Mouse (Mus musculus): ENCODE measurements at regions not wholly inside any gene's neighbourhood (a gene's known extent, or its start where the extent isn't known, plus 50 kb on each side); places are given as distances from the start of the nearest gene placed in this dataset.

- Histone ChIP-seq H3K4me2 (replicated peaks) (no peak overlapping the region), H3K27me3 (no peaks in the 10 kb centered on the region), H3K4me1 (no peaks in the 10 kb centered on the region), H3K4me3 (no peak overlapping the region), H3K36me3 (no peaks in the 10 kb centered on the region), H3K27ac (replicated peaks) (no peak overlapping the region), H3K9ac (replicated peaks) (no peak overlapping the region), H3K9me3 (no peaks in the 10 kb centered on the region)
- 69% methylated on average over 6 of the region's 6 CpGs for WGBS
- no peak for ATAC-seq (ENCODE audit: low FRiP score, low read depth)
These were observed 289.5 kb upstream of the Slit2 start for GRCm38 (mm10) chr5:47693478-47693877.

GRCm38 (mm10) chr5:47693921-47694320 lies 289.0 kb upstream of the Slit2 start:
- Histone ChIP-seq H3K27me3 (no peaks in the 10 kb centered on the region), H3K9ac (replicated peaks) (no peak overlapping the region), H3K4me1 (no peaks in the 10 kb centered on the region), H3K4me2 (replicated peaks) (no peak overlapping the region), H3K36me3 (no peaks in the 10 kb centered on the region), H3K9me3 (no peaks in the 10 kb centered on the region), H3K27ac (replicated peaks) (no peak overlapping the region), H3K4me3 (no peak overlapping the region)
- WGBS, result 93% methylated on average over 3 of the region's 3 CpGs
- ATAC-seq (ENCODE audit: low FRiP score, low read depth), result no peak

GRCm38 (mm10) chr5:47694630-47695029 lies 288.3 kb upstream of the Slit2 start:
- Histone ChIP-seq H3K36me3 (no peaks in the 10 kb centered on the region), H3K4me2 (replicated peaks) (no peak overlapping the region), H3K4me3 (no peak overlapping the region), H3K9ac (replicated peaks) (no peak overlapping the region), H3K27me3 (no peaks in the 10 kb centered on the region), H3K27ac (replicated peaks) (no peak overlapping the region), H3K4me1 (no peaks in the 10 kb centered on the region), H3K9me3 (no peaks in the 10 kb centered on the region)
- no peak for ATAC-seq (ENCODE audit: low FRiP score, low read depth)
- 92% methylated on average over 3 of the region's 3 CpGs for WGBS

- Histone ChIP-seq H3K27ac (replicated peaks) (no peak overlapping the region), H3K4me1 (no peaks in the 10 kb centered on the region), H3K27me3 (no peaks in the 10 kb centered on the region), H3K36me3 (no peaks in the 10 kb centered on the region), H3K4me3 (no peak overlapping the region), H3K9ac (replicated peaks) (no peak overlapping the region), H3K4me2 (replicated peaks) (no peak overlapping the region), H3K9me3 (no peaks in the 10 kb centered on the region)
- no peak for ATAC-seq (ENCODE audit: low FRiP score, low read depth)
These were observed 271.4 kb upstream of the Slit2 start for GRCm38 (mm10) chr5:47711553-47711952.

GRCm38 (mm10) chr5:47714333-47714732 lies 268.6 kb upstream of the Slit2 start:
- no peak for ATAC-seq (ENCODE audit: low FRiP score, low read depth)
- H3K36me3 ChIP-seq, result no peaks in the 10 kb centered on the region
- H3K4me3 ChIP-seq, result no peak overlapping the region
- H3K27ac ChIP-seq (replicated peaks), result no peak overlapping the region
- WGBS, result 55% methylated on average over 5 of the region's 5 CpGs
- no peaks in the 10 kb centered on the region for H3K4me1 ChIP-seq
- no peak overlapping the region for H3K9ac ChIP-seq (replicated peaks)
- H3K27me3 ChIP-seq, result no peaks in the 10 kb centered on the region
- H3K4me2 ChIP-seq (replicated peaks), result no peak overlapping the region
- no peaks in the 10 kb centered on the region for H3K9me3 ChIP-seq

GRCm38 (mm10) chr5:47724911-47725310 lies 258.0 kb upstream of the Slit2 start:
- WGBS, result 76% methylated on average over 2 of the region's 2 CpGs

GRCm38 (mm10) chr5:47742727-47743126 lies 240.2 kb upstream of the Slit2 start:
- ATAC-seq (ENCODE audit: low FRiP score, low read depth), result no peak
- H3K36me3 ChIP-seq, result no peaks in the 10 kb centered on the region

More at GRCm38 (mm10) chr5:47724911-47725310, 258.0 kb upstream of the Slit2 start:
- Histone ChIP-seq H3K4me1 (no peaks in the 10 kb centered on the region), H3K27me3 (no peaks in the 10 kb centered on the region), H3K9ac (replicated peaks) (no peak overlapping the region), H3K4me2 (replicated peaks) (no peak overlapping the region), H3K27ac (replicated peaks) (no peak overlapping the region), H3K4me3 (no peak overlapping the region), H3K36me3 (no peaks in the 10 kb centered on the region), H3K9me3 (no peaks in the 10 kb centered on the region)
- ATAC-seq (ENCODE audit: low FRiP score, low read depth), result no peak

GRCm38 (mm10) chr5:47745177-47745576 lies 237.8 kb upstream of the Slit2 start:
- H3K36me3 ChIP-seq, result no peaks in the 10 kb centered on the region
- no peak overlapping the region for H3K9ac ChIP-seq (replicated peaks)
- no peaks in the 10 kb centered on the region for H3K9me3 ChIP-seq
- no peak overlapping the region for H3K4me2 ChIP-seq (replicated peaks)
- no peak overlapping the region for H3K4me3 ChIP-seq
- no peaks in the 10 kb centered on the region for H3K27me3 ChIP-seq
- ATAC-seq (ENCODE audit: low FRiP score, low read depth), result no peak
- no peak overlapping the region for H3K27ac ChIP-seq (replicated peaks)
- WGBS, result 92% methylated on average over 2 of the region's 2 CpGs
- H3K4me1 ChIP-seq, result no peaks in the 10 kb centered on the region

More at GRCm38 (mm10) chr5:47742727-47743126, 240.2 kb upstream of the Slit2 start:
- H3K9ac ChIP-seq (replicated peaks), result no peak overlapping the region
- 83% methylated on average over 2 of the region's 2 CpGs for WGBS
- H3K4me1 ChIP-seq, result no peaks in the 10 kb centered on the region
- no peak overlapping the region for H3K27ac ChIP-seq (replicated peaks)
- H3K4me2 ChIP-seq (replicated peaks), result no peak overlapping the region
- H3K27me3 ChIP-seq, result no peaks in the 10 kb centered on the region
- H3K4me3 ChIP-seq, result no peak overlapping the region
- no peaks in the 10 kb centered on the region for H3K9me3 ChIP-seq

GRCm38 (mm10) chr5:47751907-47752306 lies 231.0 kb upstream of the Slit2 start:
- no peak overlapping the region for H3K9ac ChIP-seq (replicated peaks)
- H3K27ac ChIP-seq (replicated peaks), result no peak overlapping the region
- H3K4me3 ChIP-seq, result no peak overlapping the region
- no peaks in the 10 kb centered on the region for H3K27me3 ChIP-seq
- no peaks in the 10 kb centered on the region for H3K36me3 ChIP-seq
- H3K9me3 ChIP-seq, result no peaks in the 10 kb centered on the region
- ATAC-seq (ENCODE audit: low FRiP score, low read depth), result no peak
- WGBS, result 93% methylated on average over 2 of the region's 2 CpGs
- no peaks in the 10 kb centered on the region for H3K4me1 ChIP-seq
- no peak overlapping the region for H3K4me2 ChIP-seq (replicated peaks)

- WGBS, result 51% methylated on average over 8 of the region's 8 CpGs
- Histone ChIP-seq H3K4me1 (peaks cover 9% of the 10 kb centered on the region), H3K4me3 (no peak overlapping the region), H3K27ac (replicated peaks) (no peak overlapping the region), H3K9me3 (no peaks in the 10 kb centered on the region), H3K36me3 (no peaks in the 10 kb centered on the region), H3K4me2 (replicated peaks) (no peak overlapping the region), H3K9ac (replicated peaks) (no peak overlapping the region), H3K27me3 (no peaks in the 10 kb centered on the region)
- peak; percentile 74 for ATAC-seq (ENCODE audit: low FRiP score, low read depth)
These were observed 210.1 kb upstream of the Slit2 start for GRCm38 (mm10) chr5:47772642-47773353.

GRCm38 (mm10) chr5:47773354-47773743 lies 209.6 kb upstream of the Slit2 start:
- H3K27me3 ChIP-seq, result no peaks in the 10 kb centered on the region
- 62% methylated on average over 3 of the region's 3 CpGs for WGBS
- H3K9me3 ChIP-seq, result no peaks in the 10 kb centered on the region
- no peaks in the 10 kb centered on the region for H3K36me3 ChIP-seq
- peaks cover 9% of the 10 kb centered on the region for H3K4me1 ChIP-seq
- H3K4me2 ChIP-seq (replicated peaks), result no peak overlapping the region
- no peak overlapping the region for H3K27ac ChIP-seq (replicated peaks)
- H3K9ac ChIP-seq (replicated peaks), result no peak overlapping the region
- ATAC-seq (ENCODE audit: low FRiP score, low read depth), result no peak
- no peak overlapping the region for H3K4me3 ChIP-seq

- Histone ChIP-seq H3K27me3 (no peaks in the 10 kb centered on the region), H3K4me1 (no peaks in the 10 kb centered on the region), H3K27ac (replicated peaks) (no peak overlapping the region), H3K4me3 (no peak overlapping the region), H3K9ac (replicated peaks) (no peak overlapping the region), H3K9me3 (no peaks in the 10 kb centered on the region), H3K4me2 (replicated peaks) (no peak overlapping the region), H3K36me3 (no peaks in the 10 kb centered on the region)
- 88% methylated on average over 2 of the region's 2 CpGs for WGBS
- no peak for ATAC-seq (ENCODE audit: low FRiP score, low read depth)
These were observed 202.1 kb upstream of the Slit2 start for GRCm38 (mm10) chr5:47780861-47781260.

- H3K9me3 ChIP-seq, result no peaks in the 10 kb centered on the region
- H3K4me1 ChIP-seq, result no peaks in the 10 kb centered on the region
- no peak overlapping the region for H3K9ac ChIP-seq (replicated peaks)
- 83% methylated on average over 5 of the region's 5 CpGs for WGBS
- no peaks in the 10 kb centered on the region for H3K36me3 ChIP-seq
- H3K4me2 ChIP-seq (replicated peaks), result no peak overlapping the region
- H3K27ac ChIP-seq (replicated peaks), result no peak overlapping the region
- H3K27me3 ChIP-seq, result no peaks in the 10 kb centered on the region
- H3K4me3 ChIP-seq, result no peak overlapping the region
- no peak for ATAC-seq (ENCODE audit: low FRiP score, low read depth)
These were observed 201.3 kb upstream of the Slit2 start for GRCm38 (mm10) chr5:47781608-47782007.
